Mouse (Mus musculus) ES-E14 (cell line): ENCODE measurements around the gene Pitpnc1.

Experiments used
- CHD2 ChIP-seq: IDR thresholded peaks from 2 replicates; pipeline ENCODE4 v1.6.1; 2014; ENCODE audit warnings: mild to moderate bottlenecking, low read depth, low read length, inconsistent platforms
- HCFC1 ChIP-seq: IDR thresholded peaks from 2 replicates; pipeline ENCODE4 v1.6.1; 2012; ENCODE audit warnings: low read length, inconsistent platforms, borderline replicate concordance; ENCODE audit not compliant: insufficient read depth
- MAFK ChIP-seq: IDR thresholded peaks from 2 replicates; pipeline ENCODE4 v1.6.1; 2014; ENCODE audit warnings: mild to moderate bottlenecking, low read depth, low read length, inconsistent platforms; ENCODE audit not compliant: insufficient read depth
- ZC3H11A ChIP-seq: IDR thresholded peaks from 2 replicates; pipeline ENCODE4 v1.6.1; 2012; ENCODE audit warnings: low read depth, mild to moderate bottlenecking, inconsistent platforms, low read length, borderline replicate concordance
- ZNF384 ChIP-seq: IDR thresholded peaks from 2 replicates; pipeline ENCODE4 v1.6.1; 2012; ENCODE audit warnings: low read depth, low read length, inconsistent platforms

GRCm38 (mm10) chr11:107255185-107255584 lies 215.3 kb downstream of the Pitpnc1 start:
- TF ChIP-seq CHD2 (no peak), MAFK (no peak), ZC3H11A (no peak), ZNF384 (no peak), HCFC1 (peak; percentile 34; the same call in 1 of the 2 replicates)
